Comparison of ENCODE assay signal across 25 mouse cellular contexts in the genomic region with DNA sequence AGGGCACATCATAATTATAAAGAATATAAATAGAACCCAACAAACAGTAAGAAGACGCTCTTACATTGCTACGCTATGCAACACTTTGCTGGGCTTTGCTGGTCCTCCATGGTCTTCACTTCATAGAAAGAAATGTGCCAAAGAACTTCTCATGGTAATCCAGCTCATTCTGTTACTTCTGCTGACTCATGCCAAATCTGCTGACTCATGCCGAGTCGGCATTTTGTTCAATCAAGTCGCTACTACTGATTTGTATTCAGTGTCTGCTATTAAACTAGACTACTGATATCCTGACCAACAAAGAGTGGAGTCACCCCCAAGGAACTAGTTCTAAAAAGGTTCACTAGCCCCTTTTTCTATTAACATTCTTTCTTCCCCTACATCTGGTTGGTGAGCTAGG. TPM values are rescaled to one million over a fixed set of nuclear protein-coding genes. Genes with fewer than 3 reads are reported as not detected.
DNase-seq lines count a peak whose midpoint lies in the region; ATAC-seq and TF ChIP-seq lines count a peak whose summit lies in the region.
"Had no signal": no experiment of that assay in that cellular context is flagged by ENCODE, and none has a peak within 500 bp of the region (broad histone marks: within the 10 kb centered on the region; RNA-seq: fewer than 3 reads in every experiment).

No protein-coding gene starts in this region.

- DNase-seq in 3T3-L1 (ENCODE audit: low read depth, low spot score) (peak; percentile 6), NIH3T3 (ENCODE audit: low read depth) (peak; percentile 13)
- peak; percentile 12 for DNase-seq in c-Kit-negative CD71-positive TER-119-positive erythroid progenitor cells, embryonic 14.5 days (ENCODE audit: low read depth, low spot score)
- DNase-seq in midbrain, embryonic 14.5 days: no peak
- DNase-seq in embryo, embryonic 10 days (ENCODE audit: low spot score): no peak
- DNase-seq in Muller cell, postnatal 12 days (ENCODE audit: inconsistent ontology term): no peak
- DNase-seq: adrenal gland, postnatal 14 days; cerebellum, adult 11 months; cerebellum, adult 8-10 months; cerebellum, postnatal 14 days; gastrocnemius, postnatal 10 days; heart, adult 2 months; kidney, adult 2 months had no signal

- TF ChIP-seq POLR2A in ES-Bruce4 (IDR thresholded peaks at IDR 0.05; ENCODE audit: insufficient read depth, low read length): no peak

- no peak overlapping the region for H3K4me2 ChIP-seq in midbrain, embryonic 14.5 days (ENCODE audit: low read length)
- H3K4me2 ChIP-seq: embryonic facial prominence, embryonic 12.5 days; forebrain, embryonic 12.5 days; heart, embryonic 11.5 days; heart, embryonic 15.5 days; hindbrain, embryonic 15.5 days had no signal

- H3K27ac ChIP-seq in ES-Bruce4 (ENCODE audit: insufficient read depth, low read length): peak overlapping the region; percentile 93
- no peak overlapping the region for H3K27ac ChIP-seq in midbrain, embryonic 14.5 days (replicated peaks; ENCODE audit: low read depth, low read length)
- H3K27ac ChIP-seq: embryonic facial prominence, embryonic 12.5 days; forebrain, embryonic 12.5 days; heart, adult 2 months; heart, embryonic 15.5 days; hindbrain, embryonic 10.5 days; hindbrain, embryonic 15.5 days had no signal

- H3K4me3 ChIP-seq in ES-Bruce4 (ENCODE audit: low read depth, low read length): no peak overlapping the region
- H3K4me3 ChIP-seq in midbrain, embryonic 14.5 days (replicated peaks; ENCODE audit: low read depth, low read length): no peak overlapping the region
- H3K4me3 ChIP-seq: embryonic facial prominence, embryonic 12.5 days; forebrain, embryonic 12.5 days; heart, adult 2 months; heart, embryonic 15.5 days; hindbrain, embryonic 10.5 days; hindbrain, embryonic 15.5 days had no signal

- no peak for TF ChIP-seq CTCF in ES-Bruce4 (IDR thresholded peaks at IDR 0.05; ENCODE audit: low read depth, low read length)

- TF ChIP-seq EP300 in ES-Bruce4 (IDR thresholded peaks at IDR 0.05; ENCODE audit: insufficient read depth, low read depth, low read length): no peak

- no peak overlapping the region for H3K9ac ChIP-seq in ES-Bruce4 (ENCODE audit: low read depth, poor library complexity, severe bottlenecking)
- H3K9ac ChIP-seq in midbrain, embryonic 14.5 days (replicated peaks; ENCODE audit: low read length): no peak overlapping the region
- H3K9ac ChIP-seq: embryonic facial prominence, embryonic 12.5 days; forebrain, embryonic 12.5 days; heart, embryonic 15.5 days; hindbrain, embryonic 15.5 days had no signal

- H3K9me3 ChIP-seq in ES-Bruce4 (replicated peaks; ENCODE audit: control insufficient read depth, insufficient read depth, low read length, poor library complexity, severe bottlenecking): peaks cover 37% of the 10 kb centered on the region
- no peaks in the 10 kb centered on the region for H3K9me3 ChIP-seq in midbrain, embryonic 14.5 days (ENCODE audit: control insufficient read depth, low read length)
- H3K9me3 ChIP-seq: embryonic facial prominence, embryonic 12.5 days; forebrain, embryonic 12.5 days; heart, embryonic 15.5 days; hindbrain, embryonic 10.5 days; hindbrain, embryonic 15.5 days had no signal

- 95% methylated on average over 5 of the region's 5 CpGs for WGBS in midbrain, embryonic 14.5 days

- H3K4me1 ChIP-seq in ES-Bruce4 (ENCODE audit: control insufficient read depth, insufficient read depth, low read length): peaks cover 3% of the 10 kb centered on the region
- no peaks in the 10 kb centered on the region for H3K4me1 ChIP-seq in midbrain, embryonic 14.5 days (ENCODE audit: control insufficient read depth, insufficient read depth, low read length)
- H3K4me1 ChIP-seq: forebrain, embryonic 12.5 days; heart, embryonic 15.5 days; hindbrain, embryonic 10.5 days; hindbrain, embryonic 15.5 days had no signal

- no peaks in the 10 kb centered on the region for H3K27me3 ChIP-seq in ES-Bruce4 (ENCODE audit: control insufficient read depth, insufficient read depth, low read length, poor library complexity, severe bottlenecking)
- H3K27me3 ChIP-seq in midbrain, embryonic 14.5 days (ENCODE audit: control insufficient read depth, insufficient read depth, low read length): no peaks in the 10 kb centered on the region
- H3K27me3 ChIP-seq: embryonic facial prominence, embryonic 12.5 days; forebrain, embryonic 12.5 days; heart, embryonic 15.5 days; hindbrain, embryonic 15.5 days had no signal

- ATAC-seq in midbrain, embryonic 14.5 days (ENCODE audit: low FRiP score, low TSS enrichment): no peak
- ATAC-seq: activated CD4-positive, CD25-positive, alpha-beta regulatory T cell, adult 4 months; CD4-positive, CD25-positive, alpha-beta regulatory T cell, adult 4 months; forebrain, embryonic 16.5 days; intestine, embryonic 16.5 days had no signal

- H3K36me3 ChIP-seq in ES-Bruce4 (ENCODE audit: control insufficient read depth, insufficient read depth, low read length, poor library complexity, severe bottlenecking): no peaks in the 10 kb centered on the region; the same call in 1 of the 2 replicates
- no peaks in the 10 kb centered on the region for H3K36me3 ChIP-seq in midbrain, embryonic 14.5 days (ENCODE audit: control insufficient read depth, insufficient read depth, low read length)
- H3K36me3 ChIP-seq: embryonic facial prominence, embryonic 12.5 days; forebrain, embryonic 12.5 days; G1E; heart, embryonic 15.5 days; hindbrain, embryonic 10.5 days; hindbrain, embryonic 15.5 days had no signal

RNA-seq across cellular contexts. Expression of a gene that starts 40.9 kb away (rescaled TPM):
- polyA plus RNA-seq in ES-Bruce4 (2011; ENCODE audit: insufficient read depth, insufficient read length, low read depth, missing spikeins): not detected in 2 replicates
- 4.2 and 6.4 TPM in 2 replicates for polyA plus RNA-seq in midbrain, embryonic 14.5 days (2014; fragmentation: Nextera tagmentation; extraction: Ambion mirVana)
- polyA plus RNA-seq: activated CD4-positive, CD25-positive, alpha-beta regulatory T cell, adult 4 months; CD4-positive, CD25-positive, alpha-beta regulatory T cell, adult 4 months; G1E; intestine, embryonic 16.5 days; kidney, adult 2 months had no signal

Comparison
In these comparisons a context has a peak if more than half of its experiments do, and no peak if none do; other contexts are left out.
1. DNase-seq: peak in 3T3-L1 (single experiment), NIH3T3 (single experiment) and c-Kit-negative CD71-positive TER-119-positive erythroid progenitor cells, embryonic 14.5 days (single experiment); none in midbrain, embryonic 14.5 days (single experiment), embryo, embryonic 10 days (single experiment) and Muller cell, postnatal 12 days (single experiment).